Mouse (Mus musculus): ENCODE results near the gene Col16a1. TPM values are rescaled to one million over a fixed set of nuclear protein-coding genes. Genes with fewer than 3 reads are reported as not detected.
A peak's percentile ranks its signal among the peaks of the same experiment; 100 is the strongest.

Gene Col16a1
- polyA plus RNA-seq, 1 experiment: 1.1 TPM

DNA sequence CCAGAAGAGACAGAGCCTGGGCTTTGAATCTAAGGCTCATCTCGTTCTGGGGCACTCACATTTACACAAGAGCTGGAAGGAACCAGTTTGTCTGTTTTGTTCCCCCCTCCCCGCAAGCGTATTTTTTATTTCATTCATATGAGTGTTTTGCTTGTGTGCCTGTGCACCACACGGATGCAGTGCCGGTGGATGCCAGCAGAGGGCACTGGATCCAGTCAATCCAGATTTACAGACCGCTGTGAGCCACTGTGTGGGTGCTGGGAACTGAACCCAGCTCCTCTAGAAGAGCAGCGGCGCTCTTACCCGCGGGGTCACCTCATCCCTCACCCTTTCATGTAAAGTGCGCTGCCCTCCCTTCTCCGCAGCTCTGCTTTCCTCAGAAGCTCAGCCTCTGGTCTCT is 56.0 kb downstream of the Col16a1 start:
- H3K27ac ChIP-seq (ENCODE audit: insufficient read depth, low read depth, low read length): no peak overlapping the region
- H3K4me3 ChIP-seq (ENCODE audit: insufficient read depth, low read length): no peak overlapping the region
- TF ChIP-seq CTCF (IDR thresholded peaks at IDR 0.05; ENCODE audit: low read depth, low read length): 0 out of 2 replicates have a peak, but pooled peaks have one; percentile 15
- TF ChIP-seq POLR2A (IDR thresholded peaks at IDR 0.05; ENCODE audit: borderline replicate concordance, low read depth, low read length): no peak
- peaks cover 10% of the 10 kb centered on the region for H3K4me1 ChIP-seq (ENCODE audit: control insufficient read depth, insufficient read depth, low read length)

DNA sequence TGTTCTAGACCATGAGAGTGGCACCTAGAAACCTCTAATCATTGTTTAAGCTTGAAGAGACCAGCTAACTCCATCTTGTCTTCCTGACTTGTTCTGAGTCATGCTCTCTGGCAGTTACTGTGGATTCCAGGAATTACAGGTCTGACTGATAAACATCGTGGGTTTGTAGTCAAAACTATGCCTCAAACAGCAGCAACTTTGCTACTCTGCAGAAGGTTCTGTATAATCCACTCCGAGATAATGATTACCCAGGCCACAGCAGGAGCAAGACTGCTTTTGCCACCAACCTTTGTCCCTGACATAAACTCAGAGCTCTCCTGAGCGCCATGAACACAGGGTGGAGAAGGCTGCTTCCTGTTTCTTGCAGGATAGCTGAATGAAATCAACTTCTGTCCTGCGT is 56.9 kb downstream of the Col16a1 start:
- TF ChIP-seq CTCF (IDR thresholded peaks at IDR 0.05; ENCODE audit: low read depth, low read length) (no peak), POLR2A (IDR thresholded peaks at IDR 0.05; ENCODE audit: borderline replicate concordance, low read depth, low read length) (no peak)
- Histone ChIP-seq H3K27ac (ENCODE audit: insufficient read depth, low read depth, low read length) (no peak overlapping the region), H3K4me1 (ENCODE audit: control insufficient read depth, insufficient read depth, low read length) (peaks cover 18% of the 10 kb centered on the region), H3K4me3 (ENCODE audit: insufficient read depth, low read length) (no peak overlapping the region)

DNA sequence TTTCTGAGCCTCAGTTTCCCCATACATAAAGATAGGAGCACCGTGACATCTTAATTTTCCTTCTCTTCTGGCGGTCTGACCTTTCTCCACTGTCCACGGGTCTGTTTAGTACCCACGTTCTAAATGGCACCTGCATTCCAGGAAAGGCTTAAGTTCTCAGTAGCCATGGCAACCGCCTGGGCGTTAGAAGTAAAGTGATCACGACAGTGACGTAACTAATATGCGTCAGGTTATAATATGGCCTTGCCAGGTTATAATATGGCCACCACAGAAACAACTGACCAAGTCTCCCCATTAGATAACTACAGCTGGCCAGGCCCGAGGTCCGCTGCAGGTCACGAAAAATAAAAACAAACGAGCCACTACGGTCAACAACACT is 59.4 kb downstream of the Col16a1 start:
- H3K4me1 ChIP-seq (ENCODE audit: control insufficient read depth, insufficient read depth, low read length): peaks cover 33% of the 10 kb centered on the region
- TF ChIP-seq CTCF (IDR thresholded peaks at IDR 0.05; ENCODE audit: low read depth, low read length) (no peak), POLR2A (IDR thresholded peaks at IDR 0.05; ENCODE audit: borderline replicate concordance, low read depth, low read length) (no peak)
- peak overlapping the region; percentile 80 for H3K4me3 ChIP-seq (ENCODE audit: insufficient read depth, low read length)
- H3K27ac ChIP-seq (ENCODE audit: insufficient read depth, low read depth, low read length): peak overlapping the region; percentile 33

DNA sequence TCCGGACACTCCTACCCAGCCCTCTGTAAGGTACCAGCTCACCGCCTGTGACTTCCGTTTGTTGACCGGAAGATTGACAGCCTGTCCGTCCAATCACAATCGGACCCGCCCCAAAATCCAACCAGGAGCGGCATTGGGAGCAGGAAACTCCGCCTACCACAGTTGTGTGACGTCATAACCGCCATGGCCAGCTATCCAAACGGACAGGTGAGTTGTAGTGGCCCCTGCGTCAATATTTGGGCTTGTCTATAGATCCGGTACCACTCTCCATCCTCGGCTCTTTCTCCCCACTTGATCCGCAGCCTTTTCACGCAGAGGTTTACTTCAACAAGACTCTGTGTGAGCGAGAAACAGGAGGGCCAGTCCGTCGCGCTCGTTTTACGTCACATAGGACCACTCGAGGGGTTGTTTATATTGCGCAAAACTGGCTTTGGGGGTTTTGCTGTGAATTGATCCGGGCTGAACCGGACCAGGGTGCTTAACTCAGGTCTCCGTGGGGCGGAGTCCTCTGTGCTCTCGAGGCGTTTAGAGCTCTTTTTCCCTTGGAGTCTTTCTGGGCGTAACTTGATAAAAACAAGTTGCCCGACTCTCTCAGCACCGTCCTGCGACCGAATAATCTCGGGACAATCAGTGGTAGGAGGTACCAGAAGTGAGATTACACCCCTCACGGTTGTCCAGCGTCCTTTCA is 59.9 kb downstream of the Col16a1 start:
- no peak; the same call in 1 of the 2 replicates for TF ChIP-seq POLR2A (IDR thresholded peaks at IDR 0.05; ENCODE audit: borderline replicate concordance, low read depth, low read length)
- no peak for TF ChIP-seq CTCF (IDR thresholded peaks at IDR 0.05; ENCODE audit: low read depth, low read length)
- Histone ChIP-seq H3K27ac (ENCODE audit: insufficient read depth, low read depth, low read length) (peak overlapping the region; percentile 33), H3K4me3 (ENCODE audit: insufficient read depth, low read length) (peak overlapping the region; percentile 80), H3K4me1 (ENCODE audit: control insufficient read depth, insufficient read depth, low read length) (peaks cover 33% of the 10 kb centered on the region)

DNA sequence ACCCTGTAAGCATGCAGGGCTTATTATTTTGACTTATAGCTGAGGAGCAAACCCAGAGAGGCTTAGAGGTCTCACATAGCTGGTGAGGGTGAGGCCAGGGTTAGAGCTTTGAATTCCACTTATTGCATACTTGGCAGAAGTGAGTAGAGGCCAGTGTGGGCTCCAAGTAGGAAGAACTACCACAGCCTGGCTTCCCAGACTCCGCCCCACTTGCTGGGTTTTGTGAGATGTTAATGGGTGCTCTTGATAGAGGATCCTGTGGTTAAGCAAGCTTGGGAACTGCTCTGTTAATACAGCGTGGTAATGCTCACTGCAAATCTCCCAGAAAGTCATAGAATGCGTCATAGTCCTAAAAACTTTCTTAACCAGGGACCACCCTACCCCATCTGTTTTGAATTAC is 61.3 kb downstream of the Col16a1 start:
- TF ChIP-seq POLR2A (IDR thresholded peaks at IDR 0.05; ENCODE audit: borderline replicate concordance, low read depth, low read length) (no peak), CTCF (IDR thresholded peaks at IDR 0.05; ENCODE audit: low read depth, low read length) (no peak)
- peak overlapping the region; percentile 14; the same call in 1 of the 2 replicates for H3K4me3 ChIP-seq (ENCODE audit: insufficient read depth, low read length)
- H3K27ac ChIP-seq (ENCODE audit: insufficient read depth, low read depth, low read length): no peak overlapping the region

DNA sequence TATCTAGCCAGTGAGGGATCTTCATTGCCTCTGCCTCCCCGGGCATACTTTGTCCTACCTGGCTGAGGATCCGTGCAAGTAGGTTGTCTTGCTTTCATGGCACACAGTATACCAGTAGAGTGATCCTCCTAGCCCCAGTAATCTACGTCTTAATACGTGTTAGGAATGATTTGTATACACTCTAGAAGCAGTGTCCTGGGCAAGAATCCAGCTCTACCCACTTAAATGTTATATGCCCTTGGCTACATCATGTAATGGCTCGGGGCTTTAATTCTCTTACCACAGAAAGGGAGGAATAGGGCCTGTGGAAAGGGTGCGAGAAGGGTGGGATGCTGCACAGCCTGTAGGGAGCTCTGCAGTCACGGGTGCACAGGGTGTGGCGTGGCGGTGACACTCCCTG is 62.0 kb downstream of the Col16a1 start:
- Histone ChIP-seq H3K27ac (ENCODE audit: insufficient read depth, low read depth, low read length) (no peak overlapping the region), H3K4me1 (ENCODE audit: control insufficient read depth, insufficient read depth, low read length) (peaks cover 40% of the 10 kb centered on the region), H3K4me3 (ENCODE audit: insufficient read depth, low read length) (no peak overlapping the region)
- TF ChIP-seq POLR2A (IDR thresholded peaks at IDR 0.05; ENCODE audit: borderline replicate concordance, low read depth, low read length) (no peak), CTCF (IDR thresholded peaks at IDR 0.05; ENCODE audit: low read depth, low read length) (no peak)

More for the DNA sequence above, 61.3 kb downstream of the Col16a1 start:
- H3K4me1 ChIP-seq (ENCODE audit: control insufficient read depth, insufficient read depth, low read length): peaks cover 40% of the 10 kb centered on the region

DNA sequence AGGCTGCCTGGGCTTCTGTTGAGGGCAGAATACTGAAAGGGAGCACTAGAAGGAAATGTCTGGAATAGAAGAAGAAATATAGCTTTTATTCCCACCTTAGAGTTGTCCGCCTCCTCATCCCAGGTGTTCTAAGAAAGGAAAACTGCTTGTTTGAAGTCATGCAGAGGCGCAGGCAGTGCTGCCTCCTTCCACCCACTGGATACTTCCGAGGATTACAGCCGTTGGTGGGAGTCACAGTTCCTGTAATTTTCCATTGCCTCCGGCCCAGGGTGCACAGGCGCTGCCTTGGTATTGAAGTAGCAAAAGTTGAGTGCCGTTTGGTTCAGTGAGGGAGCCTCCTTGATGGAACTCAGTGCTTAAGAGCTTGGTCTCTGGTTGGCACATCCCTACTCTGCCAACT is 62.5 kb downstream of the Col16a1 start:
- TF ChIP-seq POLR2A (IDR thresholded peaks at IDR 0.05; ENCODE audit: borderline replicate concordance, low read depth, low read length): no peak
- TF ChIP-seq CTCF (IDR thresholded peaks at IDR 0.05; ENCODE audit: low read depth, low read length): no peak
- Histone ChIP-seq H3K4me3 (ENCODE audit: insufficient read depth, low read length) (no peak overlapping the region), H3K27ac (ENCODE audit: insufficient read depth, low read depth, low read length) (no peak overlapping the region), H3K4me1 (ENCODE audit: control insufficient read depth, insufficient read depth, low read length) (peaks cover 40% of the 10 kb centered on the region)

DNA sequence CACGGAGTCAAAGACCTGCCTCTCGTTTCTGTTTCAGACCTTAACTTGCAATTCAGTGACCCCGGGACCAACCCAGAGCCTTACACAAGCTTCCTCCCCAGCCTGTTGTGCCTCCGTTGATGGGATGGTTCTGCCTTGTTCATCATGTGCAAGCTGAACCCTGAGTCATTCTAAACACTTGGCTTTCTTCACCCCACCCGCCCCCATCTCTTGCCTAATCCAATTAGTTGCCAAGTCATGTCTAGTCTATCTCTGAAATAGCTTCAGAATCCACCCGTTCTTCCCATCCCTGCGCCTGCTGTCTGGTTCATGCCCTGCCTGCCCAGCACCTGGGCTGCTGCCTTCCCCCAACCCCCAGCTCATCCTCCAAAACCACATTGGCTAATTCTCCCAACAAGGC is 64.7 kb downstream of the Col16a1 start:
- H3K4me3 ChIP-seq (ENCODE audit: insufficient read depth, low read length): no peak overlapping the region
- no peak for TF ChIP-seq POLR2A (IDR thresholded peaks at IDR 0.05; ENCODE audit: borderline replicate concordance, low read depth, low read length)
- TF ChIP-seq CTCF (IDR thresholded peaks at IDR 0.05; ENCODE audit: low read depth, low read length): no peak
- H3K27ac ChIP-seq (ENCODE audit: insufficient read depth, low read depth, low read length): peak overlapping the region; percentile 3; the same call in 1 of the 2 replicates
- H3K4me1 ChIP-seq (ENCODE audit: control insufficient read depth, insufficient read depth, low read length): peaks cover 40% of the 10 kb centered on the region

DNA sequence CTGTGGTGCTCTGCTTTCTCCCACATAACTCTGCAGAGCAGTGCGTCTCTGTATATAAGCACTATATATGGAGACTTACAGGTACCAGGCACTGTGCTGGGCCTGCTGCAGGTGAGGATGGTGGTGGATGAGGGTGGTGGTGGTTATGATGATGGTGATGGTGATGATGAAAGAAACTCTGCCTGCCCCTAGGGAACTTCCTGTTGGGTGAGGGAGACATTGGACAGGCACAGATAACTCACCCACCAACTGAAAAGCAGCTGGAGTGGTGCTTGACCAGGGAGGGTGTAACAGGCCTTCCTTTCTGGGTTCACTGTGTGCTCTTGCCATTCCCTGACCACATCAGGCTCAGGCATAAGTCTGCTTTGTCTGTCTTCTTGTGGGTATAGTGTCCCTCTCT is 65.1 kb downstream of the Col16a1 start:
- H3K4me3 ChIP-seq (ENCODE audit: insufficient read depth, low read length): no peak overlapping the region
- H3K27ac ChIP-seq (ENCODE audit: insufficient read depth, low read depth, low read length): peak overlapping the region; percentile 3; the same call in 1 of the 2 replicates
- H3K4me1 ChIP-seq (ENCODE audit: control insufficient read depth, insufficient read depth, low read length): peaks cover 40% of the 10 kb centered on the region
- TF ChIP-seq POLR2A (IDR thresholded peaks at IDR 0.05; ENCODE audit: borderline replicate concordance, low read depth, low read length) (no peak), CTCF (IDR thresholded peaks at IDR 0.05; ENCODE audit: low read depth, low read length) (no peak)

DNA sequence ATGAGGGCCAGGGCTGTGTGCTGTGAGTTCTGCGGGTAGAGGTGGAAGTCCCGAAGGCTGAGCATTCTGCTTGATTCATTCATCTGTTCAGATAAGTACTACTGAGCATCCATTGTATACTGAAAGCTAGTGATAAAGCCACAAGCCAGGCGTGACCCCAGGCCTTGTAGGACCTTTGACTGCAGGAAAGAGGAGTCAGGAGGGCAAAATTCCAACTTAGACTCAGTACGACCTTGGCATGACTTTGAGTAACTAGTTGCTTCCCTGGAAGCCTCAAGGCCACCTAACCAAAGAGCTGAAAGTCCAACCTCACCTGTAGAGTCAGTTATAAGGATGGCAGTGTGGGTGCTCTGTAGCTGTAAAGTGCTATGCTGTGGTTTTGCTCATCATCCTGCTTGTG is 73.1 kb downstream of the Col16a1 start:
- no peaks in the 10 kb centered on the region; the same call in 1 of the 2 replicates for H3K4me1 ChIP-seq (ENCODE audit: control insufficient read depth, insufficient read depth, low read length)
- H3K27ac ChIP-seq (ENCODE audit: insufficient read depth, low read depth, low read length): no peak overlapping the region
- no peak overlapping the region for H3K4me3 ChIP-seq (ENCODE audit: insufficient read depth, low read length)
- TF ChIP-seq CTCF (IDR thresholded peaks at IDR 0.05; ENCODE audit: low read depth, low read length) (no peak), POLR2A (IDR thresholded peaks at IDR 0.05; ENCODE audit: borderline replicate concordance, low read depth, low read length) (no peak)

Measured in bone marrow macrophage, adult 2 months (primary cell).